Mouse (Mus musculus): ENCODE data around the gene Smim6.

The Smim6 gene

GRCm38 (mm10) chr11:115911632-115912376, at the start of gene Smim6:
Smim6 (plus strand) TSS chr11:115912017.
- DNase-seq (ENCODE audit: low spot score), result no peak

DNA sequence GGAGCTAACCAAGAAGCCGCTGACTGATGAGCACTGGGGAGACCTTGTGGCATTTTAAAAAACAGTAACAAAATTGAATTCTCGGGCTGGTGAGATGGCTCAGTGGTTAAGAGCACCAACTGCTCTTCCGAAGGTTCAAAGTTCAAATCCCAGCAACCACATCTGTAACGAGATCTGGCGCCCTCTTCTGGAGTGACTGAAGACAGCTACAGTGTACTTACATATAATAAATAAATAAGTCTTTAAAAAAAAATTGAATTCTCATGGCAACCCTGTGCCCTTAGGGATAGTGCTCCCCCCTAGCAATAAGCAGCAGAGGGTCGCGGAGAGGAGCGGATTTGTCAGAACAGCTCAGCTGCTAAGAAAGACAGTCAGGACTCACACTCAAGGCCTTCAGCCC, 47.9 kb upstream of the Smim6 start:
- no peak for DNase-seq (ENCODE audit: low spot score)

GRCm38 (mm10) chr11:115869393-115869792, 42.4 kb upstream of the Smim6 start:
- no peak for DNase-seq (ENCODE audit: low spot score)

DNA sequence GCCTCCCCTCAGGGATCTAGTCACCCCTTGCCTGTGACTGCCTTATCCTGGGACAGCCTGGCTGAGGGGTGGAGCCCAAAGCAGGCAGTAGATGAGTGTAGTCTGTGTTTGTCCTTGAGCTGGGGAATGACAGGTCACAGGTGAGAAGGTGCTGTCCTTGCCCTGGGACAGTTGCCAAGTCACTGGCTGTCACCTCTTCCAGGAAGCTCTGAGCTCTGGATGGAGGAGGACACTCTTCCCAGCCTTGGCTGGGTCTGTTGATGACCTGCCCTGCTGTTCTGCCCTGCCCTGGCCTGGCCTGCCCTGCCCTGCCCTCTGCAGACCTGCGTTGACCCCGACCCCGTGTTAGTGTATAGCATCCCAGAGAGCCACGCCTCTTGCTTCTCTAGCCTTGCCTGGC, 39.4 kb upstream of the Smim6 start:
- no peak for DNase-seq (ENCODE audit: low spot score)

DNA sequence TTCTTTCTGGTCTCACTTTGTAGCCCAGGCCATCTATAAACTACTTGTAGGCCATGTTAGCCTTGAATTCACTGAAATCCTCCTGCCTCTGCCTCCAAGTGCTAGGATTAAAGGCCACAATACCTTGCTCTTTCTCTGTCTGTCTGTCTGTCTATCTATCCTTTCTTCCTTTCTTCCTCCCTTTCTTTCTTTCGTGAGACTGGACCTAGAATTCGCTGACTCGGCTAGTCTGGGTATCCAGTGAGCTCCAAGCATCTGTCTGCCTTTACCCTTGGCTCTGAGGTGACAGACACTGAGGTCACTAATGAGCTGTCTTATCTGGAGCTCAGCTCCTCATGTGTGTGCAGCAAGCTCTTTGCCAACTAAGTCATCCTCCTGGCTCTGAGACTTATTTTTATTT, 35.9 kb upstream of the Smim6 start:
- no peak for DNase-seq (ENCODE audit: low spot score)

DNA sequence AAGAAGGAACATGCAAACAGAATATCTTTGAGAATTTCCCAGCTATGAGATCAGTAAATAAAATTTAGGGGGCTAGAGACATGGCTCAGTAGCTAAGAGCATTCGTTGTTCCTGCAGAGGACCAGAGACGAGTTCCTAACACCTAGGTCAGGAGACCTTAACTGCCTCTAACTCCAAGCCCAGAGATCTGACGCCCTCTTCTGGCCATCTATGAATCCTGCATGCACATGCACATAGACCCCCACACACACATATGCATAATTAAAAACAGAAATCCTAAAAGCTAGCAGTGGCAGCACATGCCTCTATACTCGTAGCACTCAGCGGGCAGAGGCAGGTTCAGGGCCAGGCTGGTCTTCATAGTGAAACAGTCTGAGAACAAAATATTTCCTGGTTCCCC, 35.4 kb upstream of the Smim6 start:
- DNase-seq (ENCODE audit: low spot score), result no peak

DNA sequence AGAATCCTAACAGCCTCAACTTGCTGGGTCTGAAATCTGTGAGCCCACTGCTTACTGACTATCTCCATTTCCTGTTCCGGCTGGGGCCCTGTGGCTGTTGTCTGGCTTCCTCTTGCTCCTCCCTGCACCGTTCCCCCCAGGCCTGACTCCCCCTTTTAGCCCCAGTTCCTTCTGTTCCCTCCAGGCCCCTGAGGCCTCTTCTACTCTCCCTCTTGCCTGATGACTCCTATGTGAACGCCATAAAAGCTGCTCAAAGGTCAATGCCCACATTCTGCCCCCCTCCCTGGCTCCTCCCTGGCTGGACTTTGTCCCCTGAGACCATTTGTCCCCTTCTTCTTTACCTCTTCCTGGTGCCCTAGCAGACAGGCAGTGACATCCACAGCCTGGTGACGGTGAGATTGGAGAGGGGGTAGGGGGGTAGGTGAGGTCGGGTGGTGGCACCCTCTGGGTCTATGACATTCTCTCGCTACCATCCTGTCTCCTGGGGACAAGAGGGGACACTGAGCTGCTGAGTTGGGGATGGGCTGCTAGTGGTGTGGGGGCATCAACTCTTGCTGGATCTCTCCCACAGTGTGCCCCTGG, 34.6 kb upstream of the Smim6 start:
- no peak for DNase-seq (ENCODE audit: low spot score)

DNA sequence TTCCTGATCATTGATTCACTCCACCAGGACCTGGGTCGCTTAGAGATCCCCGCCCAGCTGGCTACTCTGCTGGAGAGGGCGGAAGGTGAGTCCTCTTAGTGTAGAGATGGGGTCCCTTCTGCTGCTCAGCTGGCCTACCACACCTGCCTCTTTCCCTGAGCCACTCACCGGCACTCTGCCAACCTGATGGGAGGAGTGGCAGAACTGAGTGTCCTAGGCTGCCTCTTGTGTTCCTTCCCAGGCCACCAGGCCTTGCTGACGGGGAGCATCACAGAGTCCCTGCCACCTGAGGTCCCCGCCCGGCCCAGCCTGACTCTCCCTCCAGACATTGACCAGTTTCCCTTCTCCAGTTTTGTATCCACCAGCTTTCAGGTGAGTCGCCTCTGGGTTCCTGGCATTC, 33.7 kb upstream of the Smim6 start:
- DNase-seq (ENCODE audit: low spot score), result no peak

GRCm38 (mm10) chr11:115881002-115881401, 30.8 kb upstream of the Smim6 start:
- DNase-seq (ENCODE audit: low spot score), result peak; percentile 49

GRCm38 (mm10) chr11:115883251-115883650, 28.6 kb upstream of the Smim6 start:
- no peak for DNase-seq (ENCODE audit: low spot score)

- no peak for DNase-seq (ENCODE audit: low spot score)
Observed at GRCm38 (mm10) chr11:115884361-115884760, 27.5 kb upstream of the Smim6 start.

GRCm38 (mm10) chr11:115885281-115885680, 26.5 kb upstream of the Smim6 start:
- no peak for DNase-seq (ENCODE audit: low spot score)

DNA sequence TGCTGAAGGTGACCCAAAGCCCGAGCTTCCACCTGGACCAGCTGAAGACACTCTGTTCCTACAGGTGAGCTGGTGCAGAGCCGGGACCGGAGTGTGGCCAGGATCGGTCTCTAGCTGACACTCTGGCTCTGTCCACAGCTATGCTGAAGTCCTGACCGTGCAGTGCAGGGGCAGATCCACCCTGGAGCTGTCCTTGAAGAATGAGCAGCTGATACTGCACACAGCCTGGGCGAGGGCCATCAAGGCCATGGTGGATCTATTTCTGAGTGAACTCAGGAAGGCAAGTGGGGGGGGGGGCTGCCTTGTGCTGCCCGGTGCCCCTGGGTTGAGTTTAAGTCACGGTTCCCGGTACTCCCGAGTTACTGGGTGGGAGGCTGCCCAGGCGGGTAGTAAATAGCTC, 25.4 kb upstream of the Smim6 start:
- DNase-seq (ENCODE audit: low spot score), result no peak

- DNase-seq (ENCODE audit: low spot score), result no peak
Observed at GRCm38 (mm10) chr11:115888020-115888419, 23.8 kb upstream of the Smim6 start.

- DNase-seq (ENCODE audit: low spot score), result no peak
Observed at GRCm38 (mm10) chr11:115889159-115889558, 22.7 kb upstream of the Smim6 start.

GRCm38 (mm10) chr11:115892213-115892612, 19.6 kb upstream of the Smim6 start:
- DNase-seq (ENCODE audit: low spot score), result no peak

GRCm38 (mm10) chr11:115893071-115893470, 18.7 kb upstream of the Smim6 start:
- DNase-seq (ENCODE audit: low spot score), result no peak

DNA sequence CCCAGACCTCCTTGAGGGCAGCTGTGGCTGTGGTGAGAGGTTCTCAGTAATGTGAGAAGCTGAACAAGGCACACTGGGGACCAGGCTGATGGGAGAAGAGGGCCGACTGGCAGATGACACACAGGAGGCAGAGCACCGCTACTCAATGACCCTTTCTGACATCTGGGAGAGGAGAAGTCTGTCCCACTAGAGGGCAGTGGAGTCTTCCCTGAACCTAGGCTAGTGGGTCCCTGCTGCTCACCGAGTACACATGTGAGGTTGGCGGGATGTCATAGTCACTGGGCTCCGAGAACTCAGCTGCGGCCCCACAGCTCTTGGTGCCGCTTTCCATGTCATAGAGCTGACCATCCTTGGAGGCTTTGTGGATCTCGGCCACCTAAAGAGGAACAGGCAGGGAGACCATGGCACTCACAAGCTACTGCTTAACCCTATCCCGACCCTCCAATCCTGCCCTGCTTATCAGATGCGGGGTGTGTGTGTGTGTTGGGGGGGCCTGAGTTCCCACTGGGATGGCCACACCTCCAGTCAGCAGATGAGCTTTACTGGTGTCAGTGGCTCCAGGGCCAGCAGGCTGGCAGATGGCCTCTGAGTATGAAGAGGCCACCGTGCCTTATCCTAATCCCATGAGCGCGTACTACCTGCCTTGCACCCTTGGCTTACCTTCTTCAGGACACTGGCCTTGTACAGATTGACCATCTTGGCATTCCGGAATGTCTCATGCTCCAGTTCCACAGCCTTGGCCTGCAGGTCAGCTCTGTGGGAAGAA, 16.9 kb upstream of the Smim6 start:
- DNase-seq (ENCODE audit: low spot score), result no peak

- DNase-seq (ENCODE audit: low spot score), result no peak
Observed at GRCm38 (mm10) chr11:115898446-115898845, 13.4 kb upstream of the Smim6 start.

DNA sequence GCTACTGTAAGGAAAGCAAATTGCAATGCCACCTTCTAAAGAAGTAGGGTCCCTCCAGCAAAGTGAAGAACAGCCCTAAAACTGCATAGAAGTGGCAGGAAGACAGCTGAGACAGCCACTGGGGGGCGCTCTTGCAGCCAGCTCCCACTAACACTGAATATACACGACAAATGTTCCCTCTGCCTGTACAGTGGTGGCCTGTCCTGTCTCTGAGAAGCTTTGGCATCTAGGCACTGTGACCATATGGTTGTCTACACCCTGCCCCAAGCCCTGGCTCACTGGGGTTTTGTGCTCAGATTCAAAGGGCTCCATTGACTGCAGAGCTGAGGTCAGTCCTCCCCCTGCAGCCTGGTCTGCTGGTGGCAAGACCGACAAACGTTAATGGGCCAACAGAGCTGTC, 12.9 kb upstream of the Smim6 start:
- DNase-seq (ENCODE audit: low spot score), result peak; percentile 69

DNA sequence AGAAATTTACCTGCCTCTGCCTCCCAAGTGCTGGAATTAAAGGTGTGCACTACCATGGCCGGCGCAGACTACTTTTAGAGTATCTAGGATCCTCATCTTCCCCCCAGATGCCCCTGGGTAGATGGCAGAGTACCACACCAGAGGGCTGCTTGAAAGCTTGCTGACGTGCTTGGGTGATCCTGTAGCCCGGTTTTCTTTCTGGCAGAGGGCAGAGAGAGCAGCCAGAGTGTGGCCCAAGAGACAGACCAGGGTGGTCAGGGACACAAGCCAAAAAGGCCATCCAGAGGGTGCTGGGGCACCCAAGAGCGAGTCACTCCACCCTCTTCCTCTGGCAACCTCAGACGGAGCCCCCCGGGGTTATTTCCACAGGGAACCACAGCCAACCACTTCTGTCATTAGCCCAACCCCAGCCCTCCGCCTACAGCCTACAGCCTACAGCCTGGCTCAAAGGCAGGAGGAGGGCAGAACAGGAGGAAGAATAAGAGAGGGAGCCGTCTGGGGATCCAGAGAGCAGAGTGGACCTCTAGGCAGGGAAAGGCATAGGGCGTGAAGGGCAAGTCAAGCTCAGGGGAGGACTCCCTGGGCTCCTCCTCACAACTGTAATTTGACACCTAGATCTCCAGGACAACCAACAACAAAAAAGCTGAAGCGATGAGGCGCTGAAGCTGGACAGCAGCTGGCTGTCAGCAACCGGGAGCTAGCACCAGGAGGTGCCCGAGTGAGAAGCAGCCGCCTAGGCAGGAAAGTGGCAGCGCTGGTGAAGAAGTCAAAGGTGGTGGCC, 12.1 kb upstream of the Smim6 start, which contains the start of gene Smim5:
TSS of gene Smim5 (plus strand) at position 481 of the 781 bp plus-strand sequence.
- no peak for DNase-seq (ENCODE audit: low spot score)
